Mouse (Mus musculus) 3T3-L1 (cell line): ENCODE measurements around the gene Hoxb7.

Experiments
- DNase-seq: peaks from one replicate; pipeline ENCODE4 v3.0.0-alpha.2; 2015; ENCODE audit warnings: low read depth, low spot score

The Hoxb7 gene

DNA sequence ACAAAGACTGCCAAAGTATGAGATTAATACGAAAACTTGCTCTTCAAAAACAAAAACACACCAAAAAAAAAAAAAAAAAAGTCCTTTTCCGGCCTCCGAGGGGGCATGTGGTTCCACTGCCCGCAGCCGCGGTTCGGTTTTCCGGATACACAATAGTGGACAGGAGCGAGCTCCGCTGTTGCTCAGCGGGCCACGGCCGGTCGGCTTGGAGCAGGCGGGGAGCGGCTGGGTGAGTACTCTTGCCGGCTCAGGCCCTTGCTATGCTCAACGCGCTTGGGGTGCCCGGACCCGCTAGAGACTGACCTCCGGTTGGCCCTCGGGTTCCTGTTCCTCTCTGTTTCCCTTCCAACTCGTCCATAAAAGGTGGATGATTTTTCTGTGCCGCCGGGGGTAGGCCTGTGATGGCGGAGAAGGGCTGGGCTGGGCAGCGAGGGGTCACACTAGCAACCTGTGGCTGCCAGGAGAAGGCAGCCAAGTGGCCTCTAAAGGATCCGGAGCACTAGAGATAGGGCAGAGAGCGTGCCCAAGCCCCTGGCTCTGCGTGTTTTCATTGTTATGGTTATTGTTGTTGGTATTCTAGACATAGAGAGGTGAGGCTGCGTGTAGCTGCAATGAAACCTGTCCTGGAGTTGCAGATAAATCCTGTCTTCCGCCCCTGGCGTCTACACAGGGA is 28.4 kb downstream of the Hoxb7 start:
- DNase-seq = no peak

DNA sequence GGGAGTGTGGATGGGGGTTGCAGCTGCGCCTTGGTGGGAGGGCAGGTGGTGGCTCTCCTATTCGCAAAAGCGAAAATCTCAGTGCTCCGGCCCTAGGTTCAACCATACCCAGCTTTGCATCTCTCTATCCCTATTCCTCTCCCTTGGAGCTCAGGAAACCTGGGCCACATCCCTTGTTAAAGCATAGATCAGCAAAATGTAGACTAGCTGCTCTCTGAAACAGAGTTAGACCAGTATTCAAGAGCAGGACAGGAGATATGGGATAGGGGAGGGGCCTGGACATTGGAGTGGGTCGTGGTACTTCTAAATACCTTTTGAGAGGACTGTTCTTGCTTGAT is 28.9 kb downstream of the Hoxb7 start:
- DNase-seq = no peak

- no peak for DNase-seq
Measured at GRCm38 (mm10) chr11:96316696-96317607, 30.5 kb downstream of the Hoxb7 start.

DNA sequence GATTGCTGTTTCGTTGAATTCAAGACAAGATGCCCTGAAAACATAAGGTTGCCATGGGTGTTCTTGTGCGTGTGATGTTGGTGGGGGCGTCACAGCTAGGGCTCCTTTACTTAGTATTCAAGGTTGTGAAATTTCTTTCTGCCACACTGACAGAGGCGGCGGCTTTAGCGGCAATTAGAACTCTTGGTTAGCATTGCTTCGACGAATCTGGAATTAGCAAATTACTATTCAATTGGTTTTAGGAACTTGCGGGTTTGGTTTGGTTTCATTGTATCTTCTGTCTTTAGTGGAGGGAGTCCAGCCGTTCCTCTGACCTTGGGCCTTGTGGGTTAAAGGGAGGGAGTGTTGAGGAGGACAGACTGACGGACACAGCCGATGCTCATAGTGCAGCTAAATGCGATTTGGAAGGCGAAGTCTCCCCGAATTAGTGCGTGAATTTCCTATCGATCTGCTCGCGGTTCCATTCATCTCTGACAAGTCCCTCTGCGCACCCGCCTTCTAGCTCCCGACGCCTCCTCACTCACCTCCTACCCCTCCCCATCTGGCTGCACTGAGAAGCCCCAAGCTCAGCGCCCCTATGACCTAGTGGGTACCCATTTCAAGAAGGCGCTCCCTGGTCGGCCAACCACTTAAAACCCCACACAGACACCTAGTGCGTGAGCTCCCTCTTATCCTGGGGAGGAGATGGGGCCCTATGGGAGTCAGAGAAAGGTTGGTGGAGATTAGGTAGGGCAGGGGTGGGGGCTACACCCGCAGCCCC is 31.4 kb downstream of the Hoxb7 start, which contains the start of gene Hoxb4:
Gene Hoxb4, plus strand, starts transcription at position 660 of the 760 bp plus-strand sequence.
- no peak for DNase-seq

DNA sequence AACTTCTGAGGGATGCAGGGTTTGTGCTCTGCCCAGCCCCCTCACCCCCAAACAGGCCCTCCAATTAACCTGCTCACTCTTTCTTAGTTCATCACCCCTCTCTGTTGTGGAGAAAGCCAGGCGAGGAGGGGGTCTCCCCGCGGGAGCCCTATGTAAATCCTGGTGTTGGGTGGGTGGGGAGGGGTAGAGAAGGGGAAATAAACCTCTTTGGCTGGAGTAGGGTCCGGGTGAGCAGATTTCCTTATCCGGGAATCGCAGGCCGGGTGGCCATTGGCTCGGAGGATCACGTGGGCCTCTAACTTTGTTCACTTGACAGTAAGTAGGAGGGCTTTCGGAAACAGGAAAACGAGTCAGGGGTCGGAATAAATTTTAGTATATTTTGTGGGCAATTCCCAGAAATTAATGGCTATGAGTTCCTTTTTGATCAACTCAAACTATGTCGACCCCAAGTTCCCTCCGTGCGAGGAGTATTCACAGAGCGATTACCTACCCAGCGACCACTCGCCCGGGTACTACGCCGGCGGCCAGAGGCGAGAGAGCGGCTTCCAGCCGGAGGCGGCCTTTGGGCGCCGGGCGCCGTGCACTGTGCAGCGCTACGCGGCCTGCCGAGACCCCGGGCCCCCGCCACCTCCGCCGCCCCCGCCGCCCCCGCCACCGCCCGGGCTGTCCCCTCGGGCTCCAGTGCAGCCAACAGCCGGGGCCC is 32.1 kb downstream of the Hoxb7 start:
- DNase-seq = peak; percentile 73

GRCm38 (mm10) chr11:96319071-96319902 is 32.9 kb downstream of the Hoxb7 start:
- peak; percentile 52 for DNase-seq

DNA sequence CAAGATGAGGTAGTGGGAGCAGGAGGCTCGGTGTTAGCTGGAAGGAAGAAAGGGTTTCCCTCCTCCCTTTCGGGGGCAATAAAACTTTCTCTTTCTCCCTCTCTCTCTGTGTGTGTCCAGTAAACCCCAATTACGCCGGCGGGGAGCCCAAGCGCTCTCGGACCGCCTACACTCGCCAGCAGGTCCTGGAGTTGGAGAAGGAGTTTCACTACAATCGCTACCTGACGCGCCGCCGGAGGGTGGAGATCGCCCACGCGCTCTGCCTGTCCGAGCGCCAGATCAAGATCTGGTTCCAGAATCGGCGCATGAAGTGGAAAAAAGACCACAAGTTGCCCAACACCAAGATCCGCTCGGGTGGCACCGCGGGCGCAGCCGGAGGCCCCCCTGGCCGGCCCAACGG is 33.5 kb downstream of the Hoxb7 start:
- DNase-seq = peak; percentile 56

- no peak for DNase-seq
Measured at GRCm38 (mm10) chr11:96320688-96321087, 34.3 kb downstream of the Hoxb7 start.

DNA sequence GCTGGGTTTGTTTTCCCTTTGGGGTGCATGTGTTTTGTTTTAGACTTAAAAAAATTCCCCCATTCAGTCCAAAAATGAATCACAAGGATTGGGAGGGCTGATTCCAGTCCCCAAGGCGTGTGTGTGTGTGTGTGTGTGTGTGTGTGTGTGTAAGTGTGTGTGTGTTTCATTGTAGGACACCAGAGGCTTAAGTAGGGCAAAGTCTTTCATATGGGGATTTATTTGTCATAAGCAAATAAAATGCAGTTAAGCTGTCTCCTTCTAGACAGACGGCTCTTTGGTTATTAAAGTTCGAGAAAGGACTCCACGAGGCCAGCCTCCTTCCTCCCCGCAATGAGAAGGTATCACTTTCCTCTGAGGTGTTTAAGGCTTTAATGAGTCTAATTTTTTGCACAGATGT is 35.4 kb downstream of the Hoxb7 start:
- DNase-seq = no peak

GRCm38 (mm10) chr11:96322738-96323137 is 36.3 kb downstream of the Hoxb7 start:
- no peak for DNase-seq

GRCm38 (mm10) chr11:96323154-96323553 is 36.7 kb downstream of the Hoxb7 start, which contains the start of gene Hoxb3:
Gene Hoxb3 (plus strand): TSS chr11:96323326.
- DNase-seq = no peak

- no peak for DNase-seq
Measured at GRCm38 (mm10) chr11:96324125-96324524, 37.7 kb downstream of the Hoxb7 start.

DNA sequence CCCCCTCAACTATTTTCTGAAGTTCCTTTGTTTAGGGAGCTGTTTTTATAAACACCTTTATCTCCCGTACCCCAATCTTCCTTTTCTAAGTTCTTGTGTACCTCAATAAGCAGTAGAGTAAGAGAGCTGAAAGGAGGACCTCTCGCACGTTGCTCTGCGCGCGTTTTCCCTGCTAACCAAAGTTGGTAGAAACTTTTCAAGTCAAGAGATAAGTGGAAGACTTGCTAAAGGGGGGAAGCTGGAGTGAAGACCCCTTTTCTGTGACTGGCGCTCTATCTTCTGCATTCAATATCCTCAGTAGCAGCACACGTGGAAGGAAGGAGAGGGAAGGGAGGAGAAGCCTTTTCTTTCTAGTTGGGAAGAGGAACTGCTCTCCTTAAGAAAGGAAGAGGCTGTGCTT is 38.5 kb downstream of the Hoxb7 start:
- DNase-seq = no peak

DNA sequence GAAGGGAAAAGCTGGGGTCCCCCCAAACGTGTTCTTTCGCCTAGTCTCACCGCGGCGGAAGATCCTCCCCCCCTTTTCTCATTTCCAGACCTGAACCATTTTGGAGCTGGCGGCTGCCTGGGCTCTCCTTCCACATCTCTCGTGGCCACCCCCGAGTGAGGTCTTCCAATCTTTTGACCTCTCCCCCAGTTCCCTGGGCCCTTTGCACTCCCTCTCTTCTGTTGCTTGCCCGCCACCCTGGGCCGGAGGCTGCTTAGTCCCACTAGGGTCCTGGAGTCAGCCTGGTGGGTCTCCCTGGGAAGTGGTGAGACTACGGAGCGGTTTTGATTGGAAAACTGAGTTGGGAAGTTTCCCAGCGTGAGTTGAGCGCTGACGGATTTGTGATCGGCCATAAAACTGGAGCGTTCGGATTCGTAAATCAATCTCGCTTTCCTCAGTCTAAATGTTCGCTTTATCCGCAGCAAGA is 39.4 kb downstream of the Hoxb7 start:
- DNase-seq = no peak

GRCm38 (mm10) chr11:96326705-96327104 is 40.3 kb downstream of the Hoxb7 start:
- no peak for DNase-seq

DNA sequence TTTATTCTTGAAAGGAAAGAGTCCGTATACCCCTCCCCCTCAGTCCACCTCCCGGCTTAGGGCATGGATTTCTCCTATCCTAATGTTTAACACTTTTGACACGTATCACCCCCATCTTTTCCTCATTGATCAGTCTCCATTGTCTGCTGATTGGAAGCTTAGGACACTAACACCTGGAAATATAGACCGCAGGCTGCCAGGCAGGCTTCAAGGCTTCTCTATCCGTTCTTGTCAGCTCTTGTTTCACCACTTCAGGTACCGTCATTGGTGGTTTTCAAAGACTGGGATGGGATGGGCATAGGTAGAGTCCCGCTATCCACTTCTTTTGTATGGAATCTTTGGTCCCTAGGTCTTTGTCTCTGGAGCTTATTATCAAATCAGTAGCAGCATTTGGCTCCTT is 40.7 kb downstream of the Hoxb7 start:
- no peak for DNase-seq

DNA sequence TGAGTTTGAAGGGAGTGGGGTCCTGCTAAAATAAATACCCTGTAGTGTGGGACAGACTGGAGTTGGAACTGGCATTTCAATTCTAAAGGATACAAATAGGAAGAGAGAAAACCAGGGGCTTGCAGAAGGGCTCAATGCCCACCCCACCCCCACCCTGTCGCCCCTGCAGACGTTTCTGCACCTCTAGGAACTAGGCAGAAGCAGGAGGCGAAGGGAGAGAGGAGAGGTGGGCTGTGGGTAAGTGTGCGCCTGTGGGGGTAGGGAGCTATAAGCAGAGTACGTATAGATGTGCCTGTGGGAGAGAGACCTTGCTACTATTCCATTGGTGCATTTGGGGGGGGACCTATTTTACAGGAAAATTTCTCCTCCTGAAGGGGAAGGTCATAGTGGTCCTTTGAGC is 41.3 kb downstream of the Hoxb7 start:
- no peak for DNase-seq

DNA sequence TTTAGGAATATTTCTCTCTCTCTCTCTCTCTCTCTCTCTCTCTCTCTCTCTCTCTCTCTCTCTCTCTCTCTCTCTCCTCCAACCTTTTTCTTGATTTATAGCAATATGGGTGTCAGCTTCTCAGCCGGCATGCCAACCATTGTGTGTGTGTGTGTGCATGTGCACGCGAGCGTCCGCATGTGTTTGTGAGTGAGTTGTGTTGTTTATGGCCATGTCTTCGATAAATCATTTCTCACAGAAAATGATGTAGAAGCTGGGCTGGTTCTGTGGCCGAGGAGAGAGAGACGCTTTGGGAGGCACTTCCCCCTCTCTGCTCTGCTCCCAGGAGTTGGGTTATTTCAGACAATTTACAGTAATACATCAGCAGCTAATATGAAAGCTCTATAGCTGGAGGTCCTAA is 42.2 kb downstream of the Hoxb7 start:
- no peak for DNase-seq

DNA sequence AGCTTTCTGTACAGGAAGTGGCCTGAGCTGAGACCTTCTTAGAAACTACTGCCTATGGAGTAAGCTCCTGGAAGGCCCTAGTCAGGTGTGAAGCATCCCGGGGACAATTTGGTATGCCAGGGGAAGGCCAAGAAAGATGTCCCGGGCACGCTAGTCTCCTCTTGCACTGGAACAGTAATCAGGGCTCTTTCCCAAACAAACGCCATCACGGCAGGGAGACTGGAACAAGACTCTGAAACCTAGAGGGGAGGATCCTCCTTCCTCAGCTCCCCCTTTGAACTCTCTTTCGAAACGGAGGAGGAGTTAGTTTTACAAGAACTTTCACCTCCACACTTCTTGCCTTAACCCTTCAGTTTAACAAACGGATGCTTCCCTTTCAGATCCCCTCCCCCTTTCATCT is 45.7 kb downstream of the Hoxb7 start:
- peak; percentile 39 for DNase-seq

- no peak for DNase-seq
Measured at GRCm38 (mm10) chr11:96332618-96333032, 46.2 kb downstream of the Hoxb7 start.
